In the genomic region with DNA sequence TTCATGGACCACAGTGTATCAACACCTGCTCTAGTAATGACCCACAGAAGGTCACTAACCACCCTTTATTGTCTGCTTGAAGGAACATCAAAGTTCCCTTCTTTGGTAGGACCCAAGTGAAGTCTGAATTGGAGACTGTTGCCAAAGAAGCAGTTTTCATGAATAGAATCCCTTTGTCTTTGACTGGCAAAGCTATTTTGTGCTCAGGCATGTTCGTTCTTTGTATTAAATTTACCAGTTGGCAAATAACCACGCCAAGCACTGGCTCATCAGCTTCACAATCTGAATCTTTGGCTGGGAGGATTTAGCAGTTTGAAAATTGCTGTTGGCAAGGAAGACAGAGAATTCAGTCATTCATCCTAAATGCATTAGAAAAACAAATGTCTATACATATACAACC, we compare ENCODE assay signal across 21 mouse cellular contexts.
DNase-seq lines count a peak whose midpoint lies in the region; ATAC-seq lines count a peak whose summit lies in the region.
"Had no signal": no experiment of that assay in that cellular context is flagged by ENCODE, and none has a peak within 500 bp of the region (broad histone marks: within the 10 kb centered on the region; RNA-seq: fewer than 3 reads in every experiment).

No protein-coding gene starts in this region.

- no peaks in the 10 kb centered on the region for H3K36me3 ChIP-seq in forebrain, embryonic 13.5 days (ENCODE audit: poor library complexity, severe bottlenecking)
- no peaks in the 10 kb centered on the region for H3K36me3 ChIP-seq in forebrain, embryonic 10.5 days (replicated peaks)
- no peaks in the 10 kb centered on the region for H3K36me3 ChIP-seq in forebrain, embryonic 16.5 days (ENCODE audit: control insufficient read depth, insufficient read depth)
- H3K36me3 ChIP-seq: G1E; heart, embryonic 12.5 days; heart, embryonic 15.5 days; hindbrain, embryonic 12.5 days; hindbrain, embryonic 15.5 days had no signal

- 45% methylated on average over 2 of the region's 2 CpGs for WGBS in forebrain, embryonic 13.5 days
- 89% methylated on average over 2 of the region's 2 CpGs for WGBS in forebrain, embryonic 10.5 days
- 27% methylated on average over 2 of the region's 2 CpGs for WGBS in forebrain, embryonic 16.5 days

- H3K4me2 ChIP-seq in forebrain, embryonic 13.5 days: no peak overlapping the region
- no peak overlapping the region for H3K4me2 ChIP-seq in forebrain, embryonic 16.5 days (ENCODE audit: low read length)
- H3K4me2 ChIP-seq: heart, embryonic 12.5 days; heart, embryonic 15.5 days; hindbrain, embryonic 12.5 days; hindbrain, embryonic 15.5 days had no signal

- DNase-seq in forebrain, embryonic 10.5 days (ENCODE audit: extremely low spot score, low spot score): no peak
- DNase-seq in layer of hippocampus, adult 9-11 months: peak; percentile 6
- no peak for DNase-seq in layer of hippocampus, adult 8-10 months (ENCODE audit: low spot score in 2 of 2)
- DNase-seq in heart, postnatal 10 days: no peak
- DNase-seq in urinary bladder, postnatal 4 days (ENCODE audit: low spot score in 2 of 2): no peak
- DNase-seq: adrenal gland, adult 2 months; adrenal gland, postnatal 14 days; cerebellum, adult 18-20 months; cerebellum, adult 9-10 months; cerebellum, postnatal 14 days; gastrocnemius, postnatal 25 days; heart, adult 18-20 months; heart, postnatal 14 days had no signal

- intact Hi-C loops in heart, postnatal 10 days (cut with DNase I): no loop called here

- no peak overlapping the region for H3K4me3 ChIP-seq in forebrain, embryonic 13.5 days
- H3K4me3 ChIP-seq in forebrain, embryonic 10.5 days: no peak overlapping the region
- no peak overlapping the region for H3K4me3 ChIP-seq in forebrain, embryonic 16.5 days (replicated peaks; ENCODE audit: low read length)
- H3K4me3 ChIP-seq: heart, embryonic 12.5 days; heart, embryonic 15.5 days; hindbrain, embryonic 12.5 days; hindbrain, embryonic 15.5 days had no signal

- peak; percentile 69 for ATAC-seq in forebrain, embryonic 13.5 days
- peak; percentile 45; the same call in 1 of the 2 replicates for ATAC-seq in forebrain, embryonic 16.5 days
- ATAC-seq: intestine, postnatal 0 days had no signal

- H3K4me1 ChIP-seq in forebrain, embryonic 13.5 days: no peaks in the 10 kb centered on the region
- H3K4me1 ChIP-seq in forebrain, embryonic 10.5 days: no peaks in the 10 kb centered on the region
- H3K4me1 ChIP-seq in forebrain, embryonic 16.5 days (replicated peaks; ENCODE audit: control insufficient read depth, insufficient read depth, low read length): no peaks in the 10 kb centered on the region
- H3K4me1 ChIP-seq: heart, embryonic 12.5 days; heart, embryonic 15.5 days; hindbrain, embryonic 12.5 days; hindbrain, embryonic 15.5 days had no signal

- 0 out of 2 replicates have a peak, but pooled peaks cover 2% of the 10 kb centered on the region for H3K9me3 ChIP-seq in forebrain, embryonic 13.5 days (replicated peaks)
- H3K9me3 ChIP-seq in forebrain, embryonic 10.5 days: peaks cover 3% of the 10 kb centered on the region; the same call in 1 of the 2 replicates
- no peaks in the 10 kb centered on the region for H3K9me3 ChIP-seq in forebrain, embryonic 16.5 days (ENCODE audit: control insufficient read depth, low read length)
- H3K9me3 ChIP-seq: G1E; heart, embryonic 15.5 days; hindbrain, embryonic 15.5 days had no signal

- no peak overlapping the region for H3K9ac ChIP-seq in forebrain, embryonic 13.5 days
- no peak overlapping the region for H3K9ac ChIP-seq in forebrain, embryonic 16.5 days (replicated peaks; ENCODE audit: low read depth, low read length)
- H3K9ac ChIP-seq: heart, embryonic 12.5 days; heart, embryonic 15.5 days; hindbrain, embryonic 12.5 days; hindbrain, embryonic 15.5 days had no signal

- H3K27me3 ChIP-seq in forebrain, embryonic 13.5 days: no peaks in the 10 kb centered on the region
- H3K27me3 ChIP-seq in forebrain, embryonic 10.5 days (ENCODE audit: poor library complexity, severe bottlenecking): no peaks in the 10 kb centered on the region
- H3K27me3 ChIP-seq in forebrain, embryonic 16.5 days (replicated peaks; ENCODE audit: control insufficient read depth, insufficient read depth, low read length): no peaks in the 10 kb centered on the region
- H3K27me3 ChIP-seq: heart, embryonic 12.5 days; heart, embryonic 15.5 days; hindbrain, embryonic 12.5 days; hindbrain, embryonic 15.5 days had no signal

- no peak overlapping the region for H3K27ac ChIP-seq in forebrain, embryonic 13.5 days
- no peak overlapping the region for H3K27ac ChIP-seq in forebrain, embryonic 10.5 days
- no peak overlapping the region for H3K27ac ChIP-seq in forebrain, embryonic 16.5 days (ENCODE audit: low read length)
- H3K27ac ChIP-seq: heart, embryonic 15.5 days; hindbrain, embryonic 12.5 days; hindbrain, embryonic 15.5 days had no signal
